17 mouse cellular contexts compared by ENCODE assay signal in genomic region chr11:24372616-24373015, GRCm38 (mm10).
A peak's percentile ranks its signal among the peaks of the same experiment; 100 is the strongest.
DNase-seq lines count a peak whose midpoint lies in the region; ATAC-seq and TF ChIP-seq lines count a peak whose summit lies in the region.
"Had no signal": no experiment of that assay in that cellular context is flagged by ENCODE, and none has a peak within 500 bp of the region (broad histone marks: within the 10 kb centered on the region; RNA-seq: fewer than 3 reads in every experiment).

No protein-coding gene starts in this region.

- H3K9ac ChIP-seq in hindbrain, embryonic 12.5 days = no peak overlapping the region
- H3K9ac ChIP-seq in hindbrain, postnatal 0 days (replicated peaks; ENCODE audit: low read length) = no peak overlapping the region
- no peak overlapping the region for H3K9ac ChIP-seq in forebrain, embryonic 14.5 days (ENCODE audit: low read length)
- H3K9ac ChIP-seq: limb, embryonic 15.5 days had no signal

- ATAC-seq in hindbrain, embryonic 12.5 days (ENCODE audit: low FRiP score) = peak; percentile 7
- ATAC-seq in hindbrain, postnatal 0 days = no peak
- no peak for ATAC-seq in forebrain, embryonic 14.5 days
- ATAC-seq: hindbrain, embryonic 16.5 days; Patski had no signal

- whole genome bisulfite sequencing in hindbrain, embryonic 12.5 days = 43% methylated on average over 5 of the region's 5 CpGs
- WGBS in hindbrain, postnatal 0 days = 45% methylated on average over 5 of the region's 5 CpGs
- 20% methylated on average over 5 of the region's 5 CpGs for WGBS in forebrain, embryonic 14.5 days

- H3K27ac ChIP-seq in hindbrain, embryonic 12.5 days = peak overlapping the region; percentile 69
- no peak overlapping the region for H3K27ac ChIP-seq in hindbrain, postnatal 0 days
- H3K27ac ChIP-seq in forebrain, embryonic 14.5 days (ENCODE audit: low read depth, low read length) = peak overlapping the region; percentile 89
- H3K27ac ChIP-seq: limb, embryonic 15.5 days; stomach, postnatal 0 days had no signal

- H3K4me1 ChIP-seq in hindbrain, embryonic 12.5 days = peaks cover 33% of the 10 kb centered on the region
- H3K4me1 ChIP-seq in hindbrain, postnatal 0 days (ENCODE audit: insufficient read depth, low read length) = no peaks in the 10 kb centered on the region; the same call in 1 of the 2 replicates
- H3K4me1 ChIP-seq in forebrain, embryonic 14.5 days (ENCODE audit: control insufficient read depth, insufficient read depth, low read length) = peaks cover 45% of the 10 kb centered on the region

- no peak for TF ChIP-seq CTCF in hindbrain, postnatal 0 days (IDR thresholded peaks at IDR 0.05; ENCODE audit: low read depth)

- no peak overlapping the region for H3K4me3 ChIP-seq in hindbrain, embryonic 12.5 days
- no peak overlapping the region for H3K4me3 ChIP-seq in hindbrain, postnatal 0 days (ENCODE audit: low read length)
- no peak overlapping the region for H3K4me3 ChIP-seq in forebrain, embryonic 14.5 days (ENCODE audit: low read depth, low read length)
- H3K4me3 ChIP-seq: limb, embryonic 15.5 days; megakaryocyte, embryonic 14.5 days had no signal

- no peak for DNase-seq in hindbrain, postnatal 0 days (ENCODE audit: low spot score)
- peak; percentile 35 for DNase-seq in retina, postnatal 1 day
- no peak for DNase-seq in retina, embryonic 14.5 days (ENCODE audit: low spot score)
- peak; percentile 70 for DNase-seq in forebrain, embryonic 14.5 days (ENCODE audit: low spot score)
- DNase-seq in thymus, postnatal 0 days (ENCODE audit: low spot score) = no peak
- no peak for DNase-seq in adrenal gland, postnatal 14 days
- no peak for DNase-seq in T-cell, adult 2 months (ENCODE audit: low spot score)
- DNase-seq: cerebellum, adult 9-11 months; gastrocnemius, postnatal 10 days; right cerebral cortex, postnatal 25 days; thymus, postnatal 14 days had no signal

- H3K4me2 ChIP-seq in hindbrain, embryonic 12.5 days (replicated peaks) = no peak overlapping the region
- H3K4me2 ChIP-seq in hindbrain, postnatal 0 days (ENCODE audit: low read depth, low read length) = no peak overlapping the region
- no peak overlapping the region for H3K4me2 ChIP-seq in forebrain, embryonic 14.5 days (ENCODE audit: low read length)
- H3K4me2 ChIP-seq: limb, embryonic 15.5 days had no signal

- peaks cover 4% of the 10 kb centered on the region; the same call in 1 of the 2 replicates for H3K27me3 ChIP-seq in hindbrain, embryonic 12.5 days
- no peaks in the 10 kb centered on the region for H3K27me3 ChIP-seq in hindbrain, postnatal 0 days (ENCODE audit: insufficient read depth, low read length)
- no peaks in the 10 kb centered on the region for H3K27me3 ChIP-seq in forebrain, embryonic 14.5 days (replicated peaks; ENCODE audit: control insufficient read depth, insufficient read depth, low read length)
- H3K27me3 ChIP-seq: limb, embryonic 15.5 days; megakaryocyte, embryonic 14.5 days had no signal

- no peaks in the 10 kb centered on the region for H3K36me3 ChIP-seq in hindbrain, embryonic 12.5 days
- no peaks in the 10 kb centered on the region for H3K36me3 ChIP-seq in hindbrain, postnatal 0 days (ENCODE audit: insufficient read depth, low read length)
- no peaks in the 10 kb centered on the region for H3K36me3 ChIP-seq in forebrain, embryonic 14.5 days (ENCODE audit: control insufficient read depth, insufficient read depth, low read length)
- H3K36me3 ChIP-seq: limb, embryonic 15.5 days had no signal

- no peaks in the 10 kb centered on the region for H3K9me3 ChIP-seq in hindbrain, embryonic 12.5 days (replicated peaks)
- no peaks in the 10 kb centered on the region for H3K9me3 ChIP-seq in hindbrain, postnatal 0 days (ENCODE audit: low read length)
- no peaks in the 10 kb centered on the region for H3K9me3 ChIP-seq in forebrain, embryonic 14.5 days (replicated peaks; ENCODE audit: control insufficient read depth, low read length)
- H3K9me3 ChIP-seq: limb, embryonic 15.5 days; megakaryocyte, embryonic 14.5 days had no signal

Comparison
In these comparisons a context has a peak if more than half of its experiments do, and no peak if none do; other contexts are left out.
1. DNase-seq: peak in retina, postnatal 1 day (single experiment) and forebrain, embryonic 14.5 days (single experiment); none in hindbrain, postnatal 0 days (single experiment), retina, embryonic 14.5 days (single experiment), thymus, postnatal 0 days (single experiment), adrenal gland, postnatal 14 days (single experiment) and T-cell, adult 2 months (single experiment).